Mouse (Mus musculus): ENCODE results near the gene Tmc3.

The Tmc3 gene

DNA sequence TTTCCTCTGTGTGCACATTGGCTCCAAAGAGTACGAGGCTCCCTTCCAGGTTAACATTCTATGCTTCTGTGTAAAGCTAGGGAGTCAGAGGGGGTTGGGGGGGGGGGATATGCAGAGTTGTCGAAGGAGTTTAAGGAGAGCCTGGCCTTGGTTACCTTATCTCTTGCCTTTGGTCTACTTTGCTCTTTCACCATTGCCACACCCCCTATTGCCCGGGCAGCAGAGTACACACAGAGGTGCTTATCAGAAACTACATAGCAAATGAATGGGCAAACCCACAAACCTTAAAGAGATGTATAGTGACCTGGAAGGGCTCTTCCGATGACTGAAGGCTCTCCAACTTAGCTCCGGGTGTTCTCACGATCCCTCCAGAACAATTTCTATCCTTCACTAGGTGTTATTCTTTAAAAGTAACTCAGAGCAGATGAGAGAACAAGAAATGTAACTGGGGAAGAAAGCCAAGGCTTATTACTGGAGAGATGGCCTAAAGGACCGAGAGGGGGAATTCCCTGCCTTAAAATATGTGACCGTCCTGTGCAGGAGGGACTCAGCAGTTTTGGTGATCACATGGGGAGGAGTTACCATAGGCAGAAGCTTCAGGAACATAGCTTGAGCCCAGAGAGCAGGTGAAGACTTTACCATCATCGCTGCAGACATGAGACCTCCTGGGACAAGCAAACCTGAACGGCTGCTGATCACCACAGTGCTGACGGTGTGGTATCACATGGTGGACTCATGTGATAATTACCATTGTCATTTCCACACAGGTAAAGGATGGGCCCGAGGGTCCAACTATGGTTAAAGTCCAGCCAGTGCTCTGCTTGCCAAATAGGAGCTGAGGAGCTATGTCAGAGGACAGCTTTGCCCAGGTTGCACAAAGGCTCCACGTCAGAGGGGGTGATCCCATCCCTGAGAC, 14.5 kb downstream of the Tmc3 start:
- DNase-seq (ENCODE audit: low spot score in 2 of 2) = no peak

DNA sequence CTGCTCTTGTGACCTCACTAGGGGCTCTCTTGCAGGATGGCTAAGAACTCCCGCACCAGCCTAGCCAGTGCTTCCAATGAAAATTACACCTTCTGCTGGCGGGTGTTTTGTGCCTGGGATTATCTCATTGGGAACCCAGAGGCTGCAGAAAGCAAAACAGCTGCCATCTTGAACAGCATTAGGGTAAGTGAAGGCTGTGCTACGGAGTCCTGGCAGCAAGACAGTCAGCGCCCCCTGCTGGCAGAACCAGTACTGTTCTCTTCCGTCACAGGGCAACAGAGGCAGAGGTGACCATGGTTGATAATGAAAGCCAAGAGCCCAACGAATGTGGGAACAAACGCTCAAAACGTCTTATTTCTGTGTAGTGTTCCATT, 15.2 kb downstream of the Tmc3 start:
- DNase-seq (ENCODE audit: low spot score in 2 of 2) = no peak

DNA sequence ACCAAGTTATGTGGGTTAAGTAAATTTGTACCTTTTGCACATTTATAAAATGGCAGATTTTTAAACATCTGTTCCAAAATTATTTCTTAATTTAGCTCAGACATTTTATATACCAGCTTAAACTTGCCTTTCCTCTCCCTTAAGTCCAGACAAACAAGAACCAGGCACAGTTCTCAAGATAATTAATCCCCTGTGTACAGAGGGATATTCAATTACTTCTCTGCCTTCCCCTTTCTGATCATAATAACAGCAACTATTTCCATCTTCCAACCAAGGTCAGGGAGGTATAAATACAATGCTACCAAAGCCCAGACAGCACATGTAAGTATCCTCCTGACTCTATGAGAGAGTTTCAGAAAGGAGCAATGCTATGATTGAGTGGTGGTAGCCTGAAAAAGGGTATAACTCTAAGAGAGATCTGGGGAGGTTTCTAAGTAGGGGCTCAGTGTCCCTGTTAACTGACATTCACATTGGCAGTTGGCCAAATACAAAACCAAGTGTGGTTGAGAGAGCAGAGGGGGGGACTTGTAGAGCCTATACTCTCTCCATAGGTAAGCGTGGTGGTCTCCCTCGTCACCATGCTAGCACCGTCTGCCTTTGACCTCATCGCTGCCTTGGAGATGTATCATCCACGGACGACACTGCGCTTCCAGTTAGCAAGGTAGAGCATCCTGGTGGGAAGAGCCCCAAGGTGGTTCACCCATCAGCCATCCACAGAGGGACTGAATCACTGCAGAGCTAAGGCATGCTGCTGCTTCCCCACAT, 19.6 kb downstream of the Tmc3 start:
- DNase-seq (ENCODE audit: low spot score in 2 of 2) = no peak

DNA sequence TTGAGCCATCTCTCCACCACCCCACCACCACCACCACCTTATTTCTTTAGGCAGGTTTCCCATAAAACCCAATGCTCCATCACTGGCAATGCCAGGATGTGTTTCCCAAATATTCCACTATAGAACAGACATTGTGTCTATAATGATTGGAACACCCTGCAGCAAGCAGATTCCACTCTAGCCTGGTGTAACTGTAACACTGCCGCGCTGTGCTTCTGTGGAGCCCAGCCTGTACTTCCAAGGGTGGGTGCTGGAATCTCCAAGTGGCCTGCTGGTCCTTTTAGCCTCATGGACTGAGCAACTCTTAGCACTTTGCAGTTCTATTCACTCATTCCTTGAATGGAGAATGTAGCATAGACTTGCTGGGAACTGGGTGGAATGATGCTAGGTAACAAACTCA, 22.1 kb downstream of the Tmc3 start:
- no peak for DNase-seq (ENCODE audit: low spot score in 2 of 2)

DNA sequence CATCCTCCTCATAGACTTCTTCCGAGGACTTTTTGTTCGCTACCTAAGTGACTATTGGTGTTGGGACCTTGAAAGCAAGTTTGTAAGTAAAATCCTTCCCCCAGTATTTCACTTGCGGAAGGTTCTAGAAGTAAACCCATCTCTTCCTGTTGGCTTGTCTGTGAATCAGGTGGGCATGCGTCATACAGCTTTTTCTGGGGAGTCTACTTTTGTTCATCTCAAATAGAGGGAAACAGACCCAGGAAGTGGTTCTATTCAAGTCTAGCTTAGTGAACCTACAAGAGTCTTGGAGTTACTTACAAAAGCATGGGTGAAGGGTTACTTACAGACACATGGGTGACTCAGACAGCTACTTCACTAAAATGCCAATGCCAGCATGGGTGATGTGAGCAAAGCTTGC, 25.2 kb downstream of the Tmc3 start:
- DNase-seq (ENCODE audit: low spot score in 2 of 2) = no peak

DNA sequence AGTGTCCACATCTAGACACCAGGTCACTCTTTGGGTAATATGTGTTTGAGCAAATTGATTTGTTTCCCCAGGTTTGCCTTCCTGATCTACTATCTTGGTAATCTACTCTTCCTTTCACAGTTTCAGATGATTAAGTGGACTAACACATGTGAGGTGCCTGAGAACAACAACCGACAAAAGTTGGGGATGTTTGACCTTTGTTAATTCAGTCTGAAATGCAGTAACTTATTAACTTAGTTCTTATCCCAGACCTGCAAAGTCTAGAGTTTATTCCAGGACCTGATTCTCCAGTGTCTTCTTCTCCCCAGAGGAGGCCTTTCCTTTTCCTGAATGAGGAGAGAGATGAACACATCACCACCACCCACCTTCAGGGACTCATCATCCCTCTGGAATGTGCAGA, 27.2 kb downstream of the Tmc3 start:
- no peak for DNase-seq (ENCODE audit: low spot score in 2 of 2)

DNA sequence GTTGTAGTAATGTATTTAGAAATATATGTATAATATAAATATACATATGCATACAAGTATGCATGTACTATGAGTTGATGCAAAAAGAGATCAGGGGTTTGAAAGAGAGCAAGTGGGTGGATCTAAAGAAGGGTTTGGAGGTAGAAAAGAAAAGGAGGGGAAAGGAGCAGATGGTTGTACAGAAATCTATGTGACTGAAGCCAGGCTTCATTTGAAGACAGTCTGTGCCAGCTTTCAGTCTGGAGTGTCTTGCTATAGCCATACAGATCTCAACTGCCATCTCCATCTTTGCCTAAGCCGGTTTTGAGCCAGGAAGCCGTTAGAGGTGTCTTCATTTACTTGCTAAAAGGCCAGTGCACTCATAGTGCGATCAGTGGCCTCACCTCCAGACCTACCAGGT, 30.5 kb downstream of the Tmc3 start:
- no peak for DNase-seq (ENCODE audit: low spot score in 2 of 2)

DNA sequence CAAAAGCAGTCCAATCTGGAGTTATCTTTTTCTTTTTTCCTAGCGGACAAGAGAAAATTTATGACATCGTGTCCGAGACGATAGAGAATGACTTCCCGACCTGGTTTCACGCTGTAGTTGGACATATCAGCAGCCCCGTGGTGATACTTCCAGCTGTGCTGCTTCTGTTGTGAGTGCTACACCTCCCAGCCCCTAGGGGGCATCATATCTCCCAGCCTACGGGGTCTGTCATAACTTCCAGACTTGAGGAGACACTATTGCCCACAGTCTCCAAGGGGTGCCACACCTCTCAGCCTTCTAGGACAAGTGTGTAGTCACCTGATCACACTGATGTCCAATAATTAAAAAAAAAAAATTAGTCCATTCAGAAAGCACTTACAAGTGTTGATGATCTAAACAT, 31.1 kb downstream of the Tmc3 start:
- no peak for DNase-seq (ENCODE audit: low spot score in 2 of 2)

DNA sequence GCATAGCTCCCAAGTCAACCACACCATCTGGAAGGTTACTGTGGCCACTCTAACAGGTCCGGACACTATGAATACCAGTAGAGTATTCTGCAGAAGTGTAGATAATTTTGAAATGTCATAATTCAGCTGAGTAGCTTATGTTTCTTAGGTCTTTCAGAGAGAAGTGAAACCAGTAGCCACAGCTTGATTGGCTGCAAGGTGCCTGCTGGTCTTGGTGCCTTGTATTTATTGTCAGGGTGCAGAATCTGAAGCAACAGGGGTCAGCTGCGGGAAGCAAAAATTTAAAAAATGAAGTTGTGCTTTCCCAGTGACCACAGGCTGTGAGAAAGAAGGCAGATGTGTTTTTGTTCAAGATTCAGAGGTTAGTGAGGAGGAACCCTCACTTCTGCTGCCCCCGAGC, 31.5 kb downstream of the Tmc3 start:
- no peak for DNase-seq (ENCODE audit: low spot score in 2 of 2)

DNA sequence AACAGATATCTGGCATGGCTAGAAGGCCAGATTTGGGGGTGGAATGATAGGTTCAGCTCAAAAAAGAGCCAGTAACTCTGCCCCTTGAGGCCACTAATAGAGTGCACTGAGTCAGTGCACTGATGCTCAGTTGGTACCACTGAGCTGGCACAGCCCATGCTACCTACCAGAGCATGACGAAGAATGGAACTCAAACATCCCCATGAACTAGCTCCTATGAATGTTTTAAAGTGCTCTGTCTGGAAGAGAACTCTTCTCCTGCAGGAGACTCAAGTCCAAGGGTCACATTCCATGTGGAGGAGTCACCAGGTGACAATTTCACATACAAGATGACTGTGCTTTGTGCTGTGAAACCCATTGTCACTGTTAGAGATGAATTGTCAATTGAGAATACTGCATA, 34.0 kb downstream of the Tmc3 start:
- no peak for DNase-seq (ENCODE audit: low spot score in 2 of 2)

DNA sequence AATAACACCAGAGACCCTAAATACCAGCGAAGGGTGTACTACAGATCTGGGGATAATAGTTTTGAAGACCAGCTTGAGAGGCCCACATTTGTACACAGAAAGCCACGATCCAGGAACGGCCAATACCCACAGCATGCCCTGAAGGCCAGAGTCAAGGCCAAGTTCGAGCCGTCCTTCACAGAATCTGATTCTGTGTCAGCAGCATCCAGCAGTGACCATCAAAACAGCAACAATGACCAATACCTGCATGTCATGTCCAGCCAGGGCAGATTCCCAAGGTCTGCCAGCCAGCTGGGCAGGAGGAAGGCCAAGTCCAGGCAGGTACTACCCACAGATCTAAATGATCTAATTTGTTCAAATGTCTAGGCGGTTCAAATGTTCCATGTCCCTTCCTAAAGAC, 37.9 kb downstream of the Tmc3 start:
- DNase-seq (ENCODE audit: low spot score in 2 of 2) = no peak

DNA sequence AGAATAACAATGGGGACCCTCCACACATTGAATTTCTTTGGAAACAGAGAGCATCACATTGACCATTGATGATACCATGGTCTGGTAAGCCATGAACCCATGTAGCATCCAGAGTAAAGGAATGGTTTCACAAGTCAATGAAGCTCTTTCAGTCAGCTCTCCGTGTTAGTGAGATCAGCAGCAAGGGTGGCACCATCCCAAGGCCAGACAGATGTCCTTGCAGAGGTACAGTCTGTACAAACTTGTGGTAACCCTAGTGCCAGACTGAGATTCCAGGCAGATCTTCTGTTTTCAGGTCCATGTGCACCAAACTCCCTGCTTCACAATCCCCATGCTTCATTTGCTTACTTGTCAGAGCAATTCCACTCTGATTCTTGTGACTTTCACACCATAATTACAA, 39.3 kb downstream of the Tmc3 start:
- no peak for DNase-seq (ENCODE audit: low spot score in 2 of 2)

DNA sequence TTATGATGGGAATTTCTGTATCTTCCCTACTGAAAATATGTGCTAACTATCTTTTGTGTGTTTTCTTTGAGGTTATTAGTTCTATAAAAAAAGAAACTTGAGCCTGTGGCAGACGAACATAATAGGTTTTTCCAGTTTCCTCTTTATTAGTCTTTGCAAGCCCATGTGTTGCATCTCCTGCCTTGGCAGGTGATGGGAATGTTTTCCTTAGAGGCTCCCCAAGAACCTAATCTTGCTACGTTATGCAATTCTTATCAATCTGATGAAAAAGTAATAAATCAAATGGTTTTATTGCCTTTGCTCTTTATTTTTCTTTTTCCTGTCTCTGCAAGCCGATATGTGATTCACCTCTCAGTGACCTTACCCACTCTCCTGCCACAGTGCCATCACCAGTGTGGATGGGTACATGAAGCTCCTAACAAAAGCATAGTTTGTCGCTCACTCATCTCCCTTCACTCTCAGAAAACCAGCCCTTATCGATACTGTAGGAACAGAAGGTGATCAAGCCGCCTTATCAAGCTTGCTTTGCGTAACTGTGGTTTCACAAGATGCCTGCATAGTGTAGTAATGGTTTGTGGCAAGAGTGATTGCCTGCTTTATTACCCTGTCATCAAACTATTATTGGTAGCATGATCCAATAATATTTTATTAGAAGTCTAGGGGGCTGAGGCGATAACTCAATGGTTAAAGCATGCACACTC, 42.0 kb downstream of the Tmc3 start:
- DNase-seq (ENCODE audit: low spot score in 2 of 2) = no peak

DNA sequence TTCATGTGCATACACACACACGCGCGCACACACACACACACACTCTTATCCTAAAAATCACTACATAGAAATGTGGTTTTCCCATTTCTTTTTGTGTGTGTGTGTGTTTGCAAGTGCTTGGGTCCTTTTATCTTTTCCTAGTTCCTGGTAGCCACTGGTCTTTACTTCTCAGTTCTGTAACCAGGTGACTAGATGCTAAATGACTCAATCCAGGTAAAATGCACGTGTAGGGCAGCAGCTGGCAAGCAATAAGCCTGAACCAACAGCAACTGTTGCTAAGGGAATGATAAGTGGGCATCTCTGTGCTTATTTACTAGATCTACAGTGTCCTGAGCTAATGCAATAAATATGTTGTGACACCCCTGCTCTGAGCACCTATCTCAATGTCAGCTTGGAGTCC, 42.6 kb downstream of the Tmc3 start:
- DNase-seq (ENCODE audit: low spot score in 2 of 2) = no peak

DNA sequence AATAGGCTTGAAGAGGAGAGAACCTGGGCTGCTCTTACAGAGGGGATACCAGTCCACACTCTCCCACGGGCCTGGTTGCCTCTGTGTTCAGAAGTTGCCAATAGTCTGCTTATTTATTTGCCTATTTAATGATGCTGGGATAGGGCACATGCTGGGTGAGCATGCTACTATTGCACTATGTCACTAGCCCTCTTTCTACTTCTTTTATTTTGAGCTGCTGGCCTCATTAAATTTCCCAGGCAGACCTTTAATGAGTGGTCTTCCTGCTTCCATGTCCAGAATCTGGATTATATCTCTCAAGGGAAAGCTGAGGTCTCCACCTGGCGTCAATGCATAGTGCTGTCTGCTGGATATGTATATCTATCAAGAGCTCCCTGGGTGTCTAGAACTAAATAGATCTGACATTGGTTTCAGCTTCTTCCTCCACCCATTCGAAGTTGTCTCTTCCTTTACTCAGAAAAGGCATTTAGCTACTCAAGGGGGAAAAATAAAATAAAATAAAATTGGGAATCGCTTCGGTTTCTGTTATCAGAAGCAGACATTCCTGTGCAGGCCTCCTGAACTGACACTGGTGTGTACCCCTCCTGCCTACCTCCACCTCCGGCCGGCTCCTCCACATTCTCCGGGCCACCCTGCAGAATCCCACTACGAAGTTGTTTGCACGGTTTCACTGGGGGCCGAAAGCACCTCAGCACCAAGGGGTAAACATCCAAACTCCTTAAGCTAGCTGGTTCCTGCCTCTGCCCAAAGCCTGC, 46.5 kb downstream of the Tmc3 start:
- DNase-seq (ENCODE audit: low spot score in 2 of 2) = no peak

DNA sequence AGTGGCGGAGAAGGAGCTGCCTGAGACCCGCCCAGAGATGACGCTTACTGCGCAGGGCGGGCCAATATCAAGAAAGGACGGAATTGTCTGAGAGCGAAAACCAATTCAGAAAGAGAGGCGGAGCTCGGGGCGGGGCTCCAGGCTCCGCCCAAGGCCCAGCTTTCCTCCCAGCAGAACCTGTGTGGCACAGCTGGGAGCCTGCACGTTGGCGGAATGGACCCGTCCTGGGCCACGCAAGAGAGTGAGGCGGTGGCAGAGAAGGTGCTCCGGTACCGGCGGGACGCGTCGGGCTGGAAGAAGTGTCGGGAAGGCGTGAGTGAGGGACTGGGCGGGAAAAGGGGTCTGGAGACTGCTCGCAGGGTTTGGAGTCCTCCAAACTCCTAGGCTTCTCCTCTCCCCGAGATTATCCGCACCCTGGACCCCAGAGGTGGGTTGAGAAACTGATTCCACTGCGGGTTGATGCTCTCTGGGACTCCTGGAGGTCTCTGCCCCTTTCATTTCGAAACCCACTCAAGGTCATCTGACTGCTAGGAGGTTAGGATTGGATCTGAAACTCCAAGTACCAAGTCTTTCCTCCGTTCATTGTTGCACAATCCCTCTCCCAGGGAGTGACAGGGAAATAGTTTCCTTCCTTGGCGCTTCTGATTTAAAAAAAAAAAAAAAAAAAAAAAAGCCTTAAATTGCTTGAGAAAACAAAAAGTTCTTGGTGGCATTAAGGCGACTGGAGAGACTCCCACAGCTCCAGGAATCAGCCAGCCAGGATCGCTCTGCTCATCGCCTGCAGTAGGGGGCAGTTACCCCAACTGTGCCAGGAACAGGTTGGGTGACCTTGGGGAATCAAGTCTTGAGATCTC, 47.3 kb downstream of the Tmc3 start, which contains the start of gene Stard5:
Gene Stard5 (plus strand): TSS at position 132 of the 854 bp plus-strand sequence.
- peak; percentile 88 to 90 for DNase-seq (ENCODE audit: low spot score in 2 of 2)

DNA sequence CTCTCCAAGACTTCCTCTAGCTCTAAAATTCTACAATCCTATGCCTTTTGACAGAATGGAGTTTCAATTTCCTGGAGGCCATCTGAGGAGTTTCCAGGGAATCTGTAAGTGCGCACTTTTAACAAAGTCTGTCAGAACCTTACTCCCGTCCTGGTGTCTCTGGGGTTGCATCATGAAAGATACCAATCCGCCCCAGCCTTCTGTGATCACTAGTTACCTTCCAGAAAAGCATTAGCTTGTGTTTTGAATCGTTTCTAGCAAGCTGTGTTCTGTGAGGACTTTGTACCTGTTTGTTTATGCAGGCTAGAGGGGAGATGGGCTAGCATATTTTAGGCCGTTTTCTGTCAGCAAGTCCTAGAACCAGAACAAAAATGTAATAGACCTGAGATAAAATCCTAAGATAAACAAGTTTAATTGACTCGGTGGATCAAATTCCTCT, 48.0 kb downstream of the Tmc3 start:
- no peak for DNase-seq (ENCODE audit: low spot score in 2 of 2)

DNA sequence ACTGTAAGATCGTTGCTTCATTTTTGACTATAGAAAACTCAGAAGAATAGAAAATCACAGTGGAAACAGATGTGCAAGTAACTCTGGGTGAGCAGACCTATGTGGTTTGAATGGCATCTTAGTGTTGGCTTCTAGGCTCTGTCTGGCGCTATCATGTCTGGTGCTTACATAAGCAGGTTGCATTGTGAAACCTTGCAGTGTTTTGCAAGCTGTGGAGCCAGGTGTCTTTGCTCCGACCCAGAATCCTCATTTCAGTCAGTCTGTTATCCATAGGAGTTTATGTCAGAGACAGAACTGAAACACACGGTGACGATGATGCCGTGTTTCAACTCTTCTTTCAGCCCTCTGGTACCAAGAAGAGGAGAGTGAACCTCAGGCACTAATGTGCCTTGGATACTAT, 49.1 kb downstream of the Tmc3 start:
- DNase-seq (ENCODE audit: low spot score in 2 of 2) = no peak

DNA sequence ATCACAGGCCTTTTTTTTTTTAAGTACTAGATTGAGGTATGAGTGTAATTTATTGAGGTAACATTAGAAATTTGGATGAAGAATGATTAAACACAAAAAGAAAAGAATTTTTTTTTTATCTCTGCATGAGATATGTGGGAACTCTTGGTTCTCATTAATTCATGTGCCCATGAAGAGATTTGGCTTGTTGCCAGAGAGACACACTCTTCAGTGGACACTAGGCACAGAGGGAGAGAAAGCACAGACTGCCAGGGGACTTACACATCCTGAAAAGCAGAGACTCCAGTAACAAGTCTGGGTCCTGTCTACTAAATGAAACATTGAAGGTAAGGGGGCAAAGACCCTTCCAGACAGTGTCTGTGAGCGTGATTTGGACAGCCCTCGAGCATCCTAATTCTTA, 51.0 kb downstream of the Tmc3 start:
- no peak for DNase-seq (ENCODE audit: low spot score in 2 of 2)

DNA sequence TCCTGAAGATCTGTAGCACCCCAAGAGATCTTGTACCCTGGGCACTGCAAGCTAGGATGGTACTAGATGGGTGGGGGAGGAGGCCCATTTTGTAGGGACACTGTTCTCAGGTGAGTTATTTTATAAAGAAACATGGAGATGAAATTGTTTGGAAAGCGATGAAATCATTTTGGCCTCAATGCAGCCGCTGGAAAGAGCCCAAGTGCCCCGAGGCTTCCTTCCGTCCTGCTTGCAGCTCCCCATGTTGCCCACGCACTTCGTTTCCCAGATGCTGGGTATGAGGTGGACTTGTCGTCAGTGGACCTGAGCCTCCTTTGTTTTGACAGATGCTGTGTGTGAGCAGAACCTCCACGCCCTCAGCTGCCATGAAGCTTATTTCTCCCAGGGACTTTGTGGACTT, 51.7 kb downstream of the Tmc3 start:
- no peak for DNase-seq (ENCODE audit: low spot score in 2 of 2)
